ENCODE assay signal across 28 mouse cellular contexts in genomic region chr17:50033698-50034097, GRCm38 (mm10).
DNase-seq lines count a peak whose midpoint lies in the region; ATAC-seq and TF ChIP-seq lines count a peak whose summit lies in the region.
"Had no signal": no experiment of that assay in that cellular context is flagged by ENCODE, and none has a peak within 500 bp of the region (broad histone marks: within the 10 kb centered on the region; RNA-seq: fewer than 3 reads in every experiment).

No protein-coding gene starts in this region.

- no peaks in the 10 kb centered on the region for H3K9me3 ChIP-seq in heart, embryonic 11.5 days (replicated peaks; ENCODE audit: control insufficient read depth, low read length)
- no peaks in the 10 kb centered on the region for H3K9me3 ChIP-seq in kidney, embryonic 15.5 days (replicated peaks)
- H3K9me3 ChIP-seq in lung, postnatal 0 days (ENCODE audit: low read length) = no peaks in the 10 kb centered on the region
- H3K9me3 ChIP-seq: embryonic facial prominence, embryonic 15.5 days; heart, embryonic 13.5 days; hindbrain, embryonic 12.5 days; midbrain, embryonic 12.5 days; neural tube, embryonic 15.5 days; stomach, embryonic 15.5 days had no signal

- WGBS in heart, embryonic 11.5 days (ENCODE audit: insufficient replicate concordance) = 63% methylated on average over 6 of the region's 6 CpGs
- WGBS in kidney, embryonic 15.5 days = 65% methylated on average over 6 of the region's 6 CpGs
- WGBS in lung, postnatal 0 days = 53% methylated on average over 6 of the region's 6 CpGs
- 51% methylated on average over 6 of the region's 6 CpGs for WGBS in lung, adult 2 months

- no peak for TF ChIP-seq POLR2A in lung, adult 2 months (IDR thresholded peaks at IDR 0.05; ENCODE audit: borderline replicate concordance, extremely low read depth, low read depth, low read length)

- DNase-seq in heart, adult 9 months (ENCODE audit: low spot score in 2 of 2) = peak; percentile 32 to 64
- DNase-seq in kidney, postnatal 14 days = peak; percentile 16
- DNase-seq in lung, postnatal 0 days (ENCODE audit: low spot score) = no peak
- no peak for DNase-seq in lung, adult 2 months
- no peak for DNase-seq in layer of hippocampus, adult 9-10 months (ENCODE audit: low spot score)
- DNase-seq: adrenal gland, postnatal 36 days; B cell, adult 2 months; cerebellum, adult 11 months; cerebellum, adult 9-11 months; kidney, adult 11 months; lung, embryonic 14.5 days; right cerebral cortex, adult 18-20 months; right cerebral cortex, postnatal 4 days; thymus, adult 18-20 months; thymus, postnatal 36 days had no signal

- no peak overlapping the region for H3K4me3 ChIP-seq in heart, embryonic 11.5 days (ENCODE audit: low read depth, low read length)
- no peak overlapping the region for H3K4me3 ChIP-seq in kidney, embryonic 15.5 days (replicated peaks)
- no peak overlapping the region for H3K4me3 ChIP-seq in lung, postnatal 0 days (ENCODE audit: low read depth, low read length)
- H3K4me3 ChIP-seq in lung, adult 2 months (replicated peaks; ENCODE audit: extremely low read depth, low read depth, low read length) = no peak overlapping the region
- H3K4me3 ChIP-seq: embryonic facial prominence, embryonic 15.5 days; heart, embryonic 13.5 days; hindbrain, embryonic 12.5 days; left cerebral cortex, adult 2 months; midbrain, embryonic 12.5 days; neural tube, embryonic 15.5 days; stomach, embryonic 15.5 days had no signal

- peaks cover 13% of the 10 kb centered on the region for H3K4me1 ChIP-seq in heart, embryonic 11.5 days (ENCODE audit: control insufficient read depth, insufficient read depth, low read length)
- H3K4me1 ChIP-seq in kidney, embryonic 15.5 days = no peaks in the 10 kb centered on the region
- no peaks in the 10 kb centered on the region for H3K4me1 ChIP-seq in lung, postnatal 0 days (ENCODE audit: insufficient read depth, low read depth, low read length)
- peaks cover 3% of the 10 kb centered on the region; the same call in 1 of the 2 replicates for H3K4me1 ChIP-seq in lung, adult 2 months (ENCODE audit: control insufficient read depth, insufficient read depth, low read length)
- H3K4me1 ChIP-seq: embryonic facial prominence, embryonic 15.5 days; neural tube, embryonic 15.5 days; stomach, embryonic 15.5 days had no signal

- no peak for ATAC-seq in heart, embryonic 11.5 days (replicated peaks; ENCODE audit: insufficient number of reproducible peaks, low FRiP score, low TSS enrichment)
- ATAC-seq in kidney, embryonic 15.5 days (replicated peaks; ENCODE audit: low FRiP score) = no peak
- peak; percentile 54 for ATAC-seq in lung, postnatal 0 days
- ATAC-seq: forebrain, embryonic 14.5 days; Patski had no signal

- no peak for TF ChIP-seq CTCF in lung, postnatal 0 days (IDR thresholded peaks at IDR 0.05)
- TF ChIP-seq CTCF in lung, adult 2 months (IDR thresholded peaks at IDR 0.05; ENCODE audit: insufficient read depth, low read length) = no peak

- no peaks in the 10 kb centered on the region for H3K36me3 ChIP-seq in heart, embryonic 11.5 days (ENCODE audit: control insufficient read depth, insufficient read depth, low read length)
- no peaks in the 10 kb centered on the region for H3K36me3 ChIP-seq in kidney, embryonic 15.5 days
- H3K36me3 ChIP-seq in lung, postnatal 0 days (ENCODE audit: insufficient read depth, low read length) = no peaks in the 10 kb centered on the region
- H3K36me3 ChIP-seq: embryonic facial prominence, embryonic 15.5 days; G1E; hindbrain, embryonic 12.5 days; midbrain, embryonic 12.5 days; neural tube, embryonic 15.5 days; stomach, embryonic 15.5 days had no signal

- H3K4me2 ChIP-seq in heart, embryonic 11.5 days = no peak overlapping the region
- H3K4me2 ChIP-seq in kidney, embryonic 15.5 days = no peak overlapping the region
- H3K4me2 ChIP-seq in lung, postnatal 0 days (replicated peaks; ENCODE audit: low read depth, low read length) = no peak overlapping the region
- H3K4me2 ChIP-seq: embryonic facial prominence, embryonic 15.5 days; heart, embryonic 13.5 days; hindbrain, embryonic 12.5 days; lung, embryonic 14.5 days; midbrain, embryonic 12.5 days; neural tube, embryonic 15.5 days; stomach, embryonic 15.5 days had no signal

- 0 out of 2 replicates have a peak, but pooled peaks cover 3% of the 10 kb centered on the region for H3K27me3 ChIP-seq in heart, embryonic 11.5 days (ENCODE audit: control insufficient read depth, insufficient read depth, low read length)
- no peaks in the 10 kb centered on the region for H3K27me3 ChIP-seq in kidney, embryonic 15.5 days
- no peaks in the 10 kb centered on the region for H3K27me3 ChIP-seq in lung, postnatal 0 days (replicated peaks; ENCODE audit: insufficient read depth, low read length)
- H3K27me3 ChIP-seq: CH12.LX; embryonic facial prominence, embryonic 15.5 days; hindbrain, embryonic 12.5 days; neural tube, embryonic 15.5 days; stomach, embryonic 15.5 days had no signal

- TF ChIP-seq EP300 in lung, postnatal 0 days (IDR thresholded peaks at IDR 0.05) = no peak

- no peak overlapping the region for H3K27ac ChIP-seq in heart, embryonic 11.5 days (ENCODE audit: low read depth, low read length)
- H3K27ac ChIP-seq in kidney, embryonic 15.5 days = no peak overlapping the region
- H3K27ac ChIP-seq in lung, postnatal 0 days (ENCODE audit: low read length) = no peak overlapping the region
- H3K27ac ChIP-seq: embryonic facial prominence, embryonic 15.5 days; heart, embryonic 13.5 days; hindbrain, embryonic 12.5 days; left cerebral cortex, adult 2 months; midbrain, embryonic 12.5 days; neural tube, embryonic 15.5 days; stomach, embryonic 15.5 days had no signal

- H3K9ac ChIP-seq in heart, embryonic 11.5 days (ENCODE audit: low read depth, low read length) = no peak overlapping the region
- H3K9ac ChIP-seq in kidney, embryonic 15.5 days = no peak overlapping the region
- no peak overlapping the region for H3K9ac ChIP-seq in lung, postnatal 0 days (replicated peaks; ENCODE audit: low read depth)
- H3K9ac ChIP-seq: embryonic facial prominence, embryonic 15.5 days; heart, embryonic 13.5 days; hindbrain, embryonic 12.5 days; lung, embryonic 14.5 days; midbrain, embryonic 12.5 days; neural tube, embryonic 15.5 days; stomach, embryonic 15.5 days had no signal

Comparison
In these comparisons a context has a peak if more than half of its experiments do, and no peak if none do; other contexts are left out.
1. DNase-seq: peak in heart, adult 9 months (2 of 2) and kidney, postnatal 14 days (single experiment); none in lung, postnatal 0 days (single experiment), lung, adult 2 months (single experiment) and layer of hippocampus, adult 9-10 months (single experiment).